Mouse (Mus musculus) forebrain, embryonic 16.5 days (tissue): Measurements from ENCODE around the gene Olfr1161. TPM values are rescaled to one million over a fixed set of nuclear protein-coding genes. Genes with fewer than 3 reads are reported as not detected.

Source experiments
- polyA plus RNA-seq: library from polyadenylated mRNA; unstranded; fragments of >200 nt; fragmentation: Nextera tagmentation; extraction: Ambion mirVana; gene quantifications from 2 replicates; pipeline ENCODE4 v1.2.1, GENCODE M21; 2015

Gene Olfr1161
- polyA plus RNA-seq, 1 experiment from 2014 or later, result not detected

Other genes with a start within 250 kb of the Olfr1161 start
- not detected in 2 replicates for gene Olfr152, start 243.3 kb upstream of the Olfr1161 start, polyA plus RNA-seq
- gene Olfr1143, start 222.2 kb upstream of the Olfr1161 start, polyA plus RNA-seq, result not detected in 2 replicates
- gene Olfr1145, start 213.0 kb upstream of the Olfr1161 start, polyA plus RNA-seq, result not detected in 2 replicates
- gene Olfr1148, start 192.2 kb upstream of the Olfr1161 start, polyA plus RNA-seq, result not detected in 2 replicates
- gene Olfr1150-ps1, start 178.8 kb upstream of the Olfr1161 start, polyA plus RNA-seq, result not detected in 2 replicates
- not detected in 2 replicates for gene Olfr1151, start 166.9 kb upstream of the Olfr1161 start, polyA plus RNA-seq
- gene Olfr1152, start 156.3 kb upstream of the Olfr1161 start, polyA plus RNA-seq, result not detected in 2 replicates
- gene Olfr1153, start 127.8 kb upstream of the Olfr1161 start, polyA plus RNA-seq, result not detected in 2 replicates
- gene Olfr1154, start 117.6 kb upstream of the Olfr1161 start, polyA plus RNA-seq, result not detected in 2 replicates
- not detected in 2 replicates for gene Olfr1155, start 77.6 kb upstream of the Olfr1161 start, polyA plus RNA-seq
- gene Olfr1156, start 69.7 kb upstream of the Olfr1161 start, polyA plus RNA-seq, result not detected in 2 replicates
- not detected in 2 replicates for gene Olfr1157, start 54.5 kb upstream of the Olfr1161 start, polyA plus RNA-seq
- gene Olfr74, start 48.1 kb upstream of the Olfr1161 start, polyA plus RNA-seq, result not detected in 2 replicates
- not detected in 2 replicates for gene Olfr1158, start 32.7 kb upstream of the Olfr1161 start, polyA plus RNA-seq
- gene Olfr1160, start 14.5 kb upstream of the Olfr1161 start, polyA plus RNA-seq, result not detected in 2 replicates
- gene Olfr73, start 14.9 kb downstream of the Olfr1161 start, polyA plus RNA-seq, result not detected in 2 replicates
- gene Olfr1162, start 28.4 kb downstream of the Olfr1161 start, polyA plus RNA-seq, result not detected in 2 replicates
- not detected in 2 replicates for gene Olfr1163, start 49.1 kb downstream of the Olfr1161 start, polyA plus RNA-seq
- gene Olfr1164, start 71.2 kb downstream of the Olfr1161 start, polyA plus RNA-seq, result not detected in 2 replicates
- not detected in 2 replicates for gene Olfr1166, start 105.5 kb downstream of the Olfr1161 start, polyA plus RNA-seq
- gene Olfr1167, start 132.4 kb downstream of the Olfr1161 start, polyA plus RNA-seq, result not detected in 2 replicates
- gene Olfr1168, start 159.1 kb downstream of the Olfr1161 start, polyA plus RNA-seq, result not detected in 2 replicates
- gene Olfr1170, start 205.6 kb downstream of the Olfr1161 start, polyA plus RNA-seq, result not detected in 2 replicates